Mouse (Mus musculus) thymus, postnatal 25 days (tissue): Measurements from ENCODE around the gene Ccdc97.
A peak's percentile ranks its signal among the peaks of the same experiment; 100 is the strongest.

Experiments used
- DNase-seq: peaks from one replicate; pipeline ENCODE4 v3.0.0; 2022

The Ccdc97 gene

GRCm38 (mm10) chr7:25687811-25688401, 31.0 kb downstream of the Ccdc97 start:
- DNase-seq: peak; percentile 84

- peak; percentile 92 for DNase-seq
These were observed 32.0 kb downstream of the Ccdc97 start, which contains the start of gene Tgfb1 for GRCm38 (mm10) chr7:25686680-25687531. Gene Tgfb1, plus strand, starts transcription at chr7:25687002.

GRCm38 (mm10) chr7:25685926-25686470, 32.9 kb downstream of the Ccdc97 start:
- no peak for DNase-seq

- no peak for DNase-seq
These were observed 34.2 kb downstream of the Ccdc97 start for GRCm38 (mm10) chr7:25684659-25685058.

- peak; percentile 71 for DNase-seq
These were observed 35.3 kb downstream of the Ccdc97 start for GRCm38 (mm10) chr7:25683474-25684180.

GRCm38 (mm10) chr7:25681341-25682231, 37.3 kb downstream of the Ccdc97 start:
- DNase-seq: peak; percentile 70

GRCm38 (mm10) chr7:25680514-25681258, 38.2 kb downstream of the Ccdc97 start, which contains the start of gene B9d2:
Gene B9d2, plus strand, starts transcription at chr7:25680780.
- DNase-seq: peak; percentile 98

GRCm38 (mm10) chr7:25679971-25680370, 38.9 kb downstream of the Ccdc97 start:
- no peak for DNase-seq

- no peak for DNase-seq
These were observed 41.9 kb downstream of the Ccdc97 start for GRCm38 (mm10) chr7:25677013-25677412.

- no peak for DNase-seq
These were observed 42.7 kb downstream of the Ccdc97 start for GRCm38 (mm10) chr7:25676085-25676781.

- DNase-seq: no peak
These were observed 43.5 kb downstream of the Ccdc97 start for GRCm38 (mm10) chr7:25675405-25675804.

- DNase-seq: no peak
These were observed 44.1 kb downstream of the Ccdc97 start, which contains the start of gene Tmem91 for GRCm38 (mm10) chr7:25674719-25675300. Gene Tmem91, minus strand, starts transcription at chr7:25675166.

- no peak for DNase-seq
These were observed 44.6 kb downstream of the Ccdc97 start for GRCm38 (mm10) chr7:25674297-25674696.

GRCm38 (mm10) chr7:25672442-25672841, 46.4 kb downstream of the Ccdc97 start:
- no peak for DNase-seq

GRCm38 (mm10) chr7:25671686-25672085, 47.2 kb downstream of the Ccdc97 start:
- DNase-seq: no peak

- no peak for DNase-seq
These were observed 48.8 kb downstream of the Ccdc97 start for GRCm38 (mm10) chr7:25670096-25670495.

- DNase-seq: no peak
These were observed 49.3 kb downstream of the Ccdc97 start for GRCm38 (mm10) chr7:25669631-25670030.

- DNase-seq: no peak
These were observed 49.7 kb downstream of the Ccdc97 start for GRCm38 (mm10) chr7:25669158-25669557.

- DNase-seq: no peak
These were observed 52.5 kb downstream of the Ccdc97 start for GRCm38 (mm10) chr7:25666381-25666780.
